Mouse (Mus musculus) embryo, embryonic 11.5 days (tissue): ENCODE results near the gene Sbds.
"Not testable (repeated sequence)": the region's sequence is repeated elsewhere in the genome, so short reads cannot be mapped to it uniquely, and the experiment has no call there.

Experiments used
- DNase-seq: peaks from one replicate; pipeline ENCODE4 v3.0.0-alpha.2; 2012; ENCODE audit warnings: low read depth, low spot score

Sbds gene

GRCm38 (mm10) chr5:130256678-130257271, 1.4 kb upstream of the Sbds start:
- DNase-seq: peak; percentile 90

DNA sequence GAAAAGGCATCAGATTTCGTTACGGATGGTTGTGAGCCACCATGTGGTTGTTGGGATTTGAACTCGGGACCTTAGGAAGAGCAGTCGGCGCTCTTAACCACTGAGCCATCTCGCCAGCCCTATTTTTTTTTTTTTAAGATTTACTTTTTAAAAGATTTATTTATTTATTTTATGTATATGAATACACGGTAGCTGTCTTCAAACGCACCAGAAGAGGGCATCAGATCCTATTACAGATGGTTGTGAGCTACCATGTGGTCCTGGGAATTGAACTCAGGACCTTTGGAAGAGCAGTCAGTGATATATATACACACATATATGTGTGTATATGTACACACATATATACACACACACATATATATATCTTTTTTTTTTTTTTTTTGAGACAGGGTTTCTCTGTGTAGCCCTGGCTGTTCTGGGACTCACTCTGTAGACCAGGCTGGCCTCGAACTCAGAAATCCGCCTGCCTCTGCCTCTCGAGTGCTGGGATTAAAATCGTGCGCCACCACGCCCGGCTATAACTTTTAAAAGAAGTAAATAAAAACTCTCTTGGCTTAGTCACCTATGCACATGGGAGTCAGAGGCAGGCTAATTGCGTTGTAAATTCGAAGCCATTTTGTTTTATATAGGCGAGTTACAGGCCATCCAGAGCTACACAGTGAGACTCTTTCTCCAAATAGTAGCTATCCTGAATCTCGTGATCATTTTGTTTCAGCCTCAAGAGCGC, 632 bp upstream of the Sbds start:
- not testable (repeated sequence) for DNase-seq

DNA sequence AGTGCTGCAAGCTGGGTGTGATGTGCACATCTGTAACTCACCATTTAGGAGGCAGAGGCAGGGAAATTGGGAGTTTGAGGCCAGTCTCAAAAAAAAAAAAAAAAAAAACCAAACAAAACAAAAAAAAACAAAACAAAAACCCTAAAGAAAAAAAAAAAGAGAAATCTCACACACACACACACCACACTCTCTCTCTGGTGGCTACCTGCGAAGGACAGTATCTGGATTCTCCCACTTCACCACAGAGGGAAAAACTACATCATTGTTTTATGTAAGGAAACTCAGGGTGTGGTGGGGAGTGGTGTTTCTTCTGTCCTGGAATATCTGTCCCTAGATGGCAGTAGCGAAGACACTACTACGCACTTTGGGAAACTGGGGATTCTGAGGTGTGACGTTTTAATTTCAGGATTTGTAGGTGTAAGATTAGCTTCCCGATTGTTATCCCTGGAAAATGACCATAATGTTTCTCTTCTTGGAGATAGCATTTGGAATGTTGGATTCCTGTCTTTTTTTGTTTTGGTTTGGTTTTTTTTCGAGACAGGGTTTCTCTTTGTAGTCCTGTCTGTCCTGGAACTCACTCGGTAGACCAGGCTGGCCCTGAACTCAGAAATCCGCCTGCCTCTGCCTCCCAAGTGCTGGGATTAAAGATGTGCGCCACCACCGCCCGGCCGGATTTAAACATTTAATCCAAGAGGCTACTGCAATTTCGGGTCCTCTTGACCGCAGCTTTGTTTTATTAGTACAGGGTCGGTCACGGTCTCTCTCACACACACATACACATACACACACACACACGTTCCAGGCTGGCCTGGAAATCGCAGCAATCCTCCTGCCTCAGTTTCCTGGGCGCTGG, 940 bp downstream of the Sbds start:
- DNase-seq: no peak

GRCm38 (mm10) chr5:130247823-130248222, 7.5 kb downstream of the Sbds start:
- DNase-seq: no peak

DNA sequence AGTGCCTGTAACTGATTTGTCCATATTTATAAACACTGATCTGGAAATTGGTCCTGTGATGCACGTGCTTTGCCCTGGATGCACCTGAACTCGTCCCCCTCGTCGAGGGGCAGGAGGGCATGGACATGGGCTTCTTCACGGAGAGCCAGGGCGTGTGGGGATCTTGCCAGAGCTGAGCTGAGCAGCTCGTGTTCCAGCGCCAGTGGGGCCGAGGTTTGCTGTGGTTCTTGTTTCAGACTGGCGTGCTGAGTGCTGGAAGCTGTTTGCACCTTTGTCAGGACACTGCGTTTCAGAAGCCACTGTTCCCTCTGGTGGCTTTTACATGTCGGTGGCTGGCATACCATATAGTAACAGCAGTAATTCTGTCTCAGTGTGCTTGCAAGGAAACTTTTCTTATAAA, 13.9 kb downstream of the Sbds start:
- DNase-seq: no peak

- no peak for DNase-seq
Measured at GRCm38 (mm10) chr5:130239856-130240255, 15.5 kb downstream of the Sbds start.

DNA sequence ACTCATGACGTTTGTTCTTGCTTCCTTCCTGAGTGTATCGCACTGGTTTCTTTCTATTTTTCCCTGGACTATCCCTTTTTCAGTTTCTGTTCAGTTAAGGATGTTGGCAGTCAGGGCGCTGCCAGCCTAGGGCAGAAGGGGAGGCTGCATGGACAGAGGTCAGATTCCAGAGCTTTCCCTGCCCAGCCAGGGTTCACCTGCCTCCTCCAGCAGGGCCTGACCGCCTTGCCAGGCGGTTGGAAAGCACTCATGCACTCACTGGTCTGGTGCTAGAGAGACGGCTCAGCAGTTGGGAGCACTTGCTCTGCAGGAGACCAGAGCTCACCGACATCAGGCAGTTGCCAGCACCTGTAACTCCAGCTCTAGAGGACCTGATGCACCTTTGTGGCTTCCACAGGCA, 16.1 kb downstream of the Sbds start:
- DNase-seq: no peak

GRCm38 (mm10) chr5:130236302-130236701, 19.0 kb downstream of the Sbds start:
- DNase-seq: no peak

GRCm38 (mm10) chr5:130228120-130228519, 27.2 kb downstream of the Sbds start:
- no peak for DNase-seq

- DNase-seq: no peak
Measured at GRCm38 (mm10) chr5:130226790-130227189, 28.5 kb downstream of the Sbds start.

- DNase-seq: peak; percentile 88
Measured at GRCm38 (mm10) chr5:130222146-130223004, 33.0 kb downstream of the Sbds start.

GRCm38 (mm10) chr5:130221760-130222145, 33.6 kb downstream of the Sbds start:
- no peak for DNase-seq

DNA sequence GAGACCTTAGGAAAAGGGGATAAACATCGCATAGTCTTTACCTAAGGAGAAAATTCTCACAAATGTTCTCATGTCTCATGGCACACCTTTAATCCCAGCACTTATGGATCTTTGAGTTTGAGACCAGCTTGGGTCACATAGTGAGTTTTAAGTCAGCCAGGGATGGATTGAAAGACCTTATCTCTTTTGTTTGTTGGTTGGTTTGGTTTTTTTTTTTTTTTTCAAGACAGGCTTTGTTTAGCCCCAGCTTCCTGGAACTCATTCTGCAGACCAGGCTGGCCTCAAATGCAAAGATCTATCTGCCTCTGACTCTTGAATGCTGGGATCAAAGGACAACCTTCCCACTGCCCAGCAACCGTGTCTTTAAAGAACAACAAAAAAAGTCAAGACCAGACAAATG, 34.0 kb downstream of the Sbds start:
- no peak for DNase-seq

DNA sequence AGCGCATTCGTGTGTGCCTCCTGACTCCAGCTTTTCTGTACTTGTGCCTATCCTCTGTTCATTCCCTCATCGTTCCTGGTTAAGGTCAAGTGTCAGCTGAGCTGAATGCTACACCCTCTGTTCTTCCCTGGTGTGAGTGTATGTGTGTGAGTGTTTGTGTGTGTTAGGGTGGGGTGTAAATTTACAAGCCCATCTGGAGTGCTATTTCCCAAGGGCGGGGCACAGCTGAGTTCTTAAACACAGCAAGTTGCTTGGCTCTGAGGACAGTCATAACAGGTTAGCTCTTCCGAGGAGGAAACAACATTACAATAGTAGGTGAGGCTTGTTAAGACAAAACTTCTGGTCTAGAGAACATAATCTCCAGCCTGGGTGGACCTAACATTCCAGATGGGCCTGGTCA, 37.0 kb downstream of the Sbds start:
- DNase-seq: no peak

DNA sequence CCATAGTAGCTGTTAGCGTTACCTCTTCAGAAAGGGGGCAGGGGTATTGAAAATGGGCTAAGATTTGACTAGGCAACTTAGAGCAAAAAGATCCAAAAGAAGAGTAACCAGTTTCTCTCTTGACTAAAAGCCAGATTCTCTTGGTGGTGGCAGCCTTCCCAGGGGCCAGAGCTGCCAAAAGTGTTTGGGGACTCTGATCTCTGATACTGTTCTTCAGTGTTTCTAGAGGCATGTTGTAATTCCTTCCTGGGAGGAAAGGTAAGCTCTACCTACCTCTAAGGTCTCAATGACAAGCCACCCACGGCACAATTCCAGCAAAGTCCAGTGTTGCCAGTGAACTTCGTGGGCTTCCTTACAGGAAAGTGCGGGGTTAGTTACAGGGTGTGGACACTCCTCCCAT, 37.9 kb downstream of the Sbds start:
- DNase-seq: no peak

DNA sequence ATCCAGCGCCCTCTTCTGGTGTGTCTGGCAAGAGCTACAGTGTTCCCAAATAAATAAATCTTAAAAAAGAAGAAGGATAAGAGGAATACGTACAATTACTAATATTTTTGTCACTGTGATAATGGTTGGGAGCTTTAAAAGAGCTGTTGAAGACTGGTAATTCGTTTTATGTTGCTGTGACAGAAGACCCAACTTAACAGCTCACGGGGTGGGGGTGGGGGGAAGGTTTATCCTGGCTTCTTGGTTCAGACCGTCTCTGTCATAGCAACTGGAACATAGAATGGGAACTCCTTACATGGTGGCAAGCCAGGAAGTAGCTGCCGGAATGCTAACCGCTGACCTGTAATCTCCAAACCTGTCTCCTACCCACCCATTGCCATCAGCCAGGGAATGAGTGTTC, 38.5 kb downstream of the Sbds start, which contains the start of gene Tmem248:
Tmem248 (plus strand) TSS at position 301 of the 400 bp plus-strand sequence.
- no peak for DNase-seq

DNA sequence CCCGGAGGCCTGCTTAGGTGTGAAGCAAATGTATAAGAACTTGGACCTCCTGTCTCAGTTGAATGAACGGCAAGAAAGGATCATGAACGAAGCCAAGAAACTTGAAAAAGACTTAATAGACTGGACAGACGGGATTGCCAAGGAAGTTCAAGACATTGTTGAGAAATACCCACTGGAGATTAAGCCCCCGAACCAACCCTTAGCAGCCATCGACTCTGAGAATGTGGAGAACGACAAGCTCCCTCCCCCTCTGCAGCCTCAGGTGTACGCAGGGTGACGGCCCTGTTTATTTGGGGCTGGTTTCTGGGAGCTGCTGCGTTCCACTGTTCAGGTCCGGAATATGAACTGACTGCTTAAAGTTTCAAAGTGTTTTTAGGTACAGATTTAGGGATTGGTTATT, 42.4 kb downstream of the Sbds start:
- no peak for DNase-seq

DNA sequence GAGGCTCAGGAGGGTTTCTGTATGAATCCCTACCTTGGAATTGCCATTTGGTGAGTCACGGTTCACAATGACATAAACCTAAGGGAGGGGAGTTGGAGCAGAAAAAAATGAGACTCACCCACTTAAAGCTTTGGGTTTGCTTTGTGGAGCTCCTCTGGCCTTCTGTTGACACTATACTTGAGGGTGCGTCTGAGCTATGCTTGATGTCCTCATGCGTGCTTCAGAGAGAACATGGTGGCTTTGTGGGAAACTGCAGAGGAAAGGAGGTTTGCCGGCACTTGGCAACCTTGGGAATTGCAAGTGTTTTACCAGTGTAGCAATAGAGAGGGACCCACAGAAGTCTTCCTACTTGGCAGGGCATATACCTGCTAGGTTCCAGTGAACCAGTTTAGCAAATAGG, 48.0 kb downstream of the Sbds start:
- DNase-seq: no peak

DNA sequence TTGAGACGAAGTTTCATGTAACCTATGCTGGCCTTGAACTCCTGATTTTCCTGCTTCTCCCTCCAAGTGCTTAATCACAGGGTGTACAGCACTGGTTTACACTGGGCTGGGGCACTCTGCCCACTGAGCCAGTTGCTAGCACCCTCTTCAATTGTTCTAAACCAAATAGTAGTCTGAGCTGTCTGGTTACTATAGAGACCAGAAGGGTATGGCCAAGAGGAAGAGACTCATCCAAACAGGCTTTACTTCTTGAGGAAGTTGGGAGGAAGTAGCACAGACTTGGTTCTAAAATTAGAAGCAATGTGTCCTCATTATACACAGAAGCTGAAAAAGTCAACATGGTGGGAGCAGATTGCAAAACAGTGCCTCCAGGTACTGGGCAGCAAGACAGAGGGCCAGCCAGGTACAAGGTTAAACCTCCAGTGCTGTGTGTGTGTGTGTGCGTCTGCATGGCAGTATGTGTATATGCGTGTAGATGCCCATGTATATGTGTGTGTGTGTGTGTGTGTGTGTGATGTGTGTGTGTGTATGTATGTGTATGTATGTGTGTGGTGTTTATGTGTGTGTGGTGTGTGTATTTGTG, 49.8 kb downstream of the Sbds start:
- no peak for DNase-seq

GRCm38 (mm10) chr5:130204560-130204959, 50.8 kb downstream of the Sbds start:
- no peak for DNase-seq

- no peak for DNase-seq
Measured at GRCm38 (mm10) chr5:130203948-130204347, 51.4 kb downstream of the Sbds start.
